Mouse (Mus musculus): ENCODE data around the gene Vil1.

DNA sequence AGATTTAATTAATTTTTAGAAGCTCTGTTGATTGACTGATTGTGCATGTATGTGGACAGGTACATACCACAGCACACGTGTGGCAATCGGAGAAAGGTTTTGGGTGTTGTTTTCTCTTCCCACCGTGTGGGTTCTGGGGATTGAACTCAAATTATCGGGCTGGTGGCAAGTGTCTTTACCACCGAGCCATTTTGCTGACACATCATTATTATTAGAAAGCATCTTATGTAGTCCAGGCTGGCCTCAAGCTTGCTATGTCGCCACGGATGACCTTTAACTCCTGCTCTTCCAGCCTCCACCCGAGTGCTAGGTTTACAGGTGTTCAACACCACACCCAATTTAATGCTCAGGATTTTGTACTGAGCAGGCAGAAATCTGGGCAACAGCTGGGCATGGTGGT is 3.5 kb downstream of the Vil1 start:
- TF ChIP-seq POLR2A (IDR thresholded peaks at IDR 0.05; ENCODE audit: low read depth, low read length) (no peak), CTCF (conservative IDR thresholded peaks at IDR 0.05; ENCODE audit: insufficient read depth, insufficient read length, low read depth, low read length) (no peak)
